Mouse (Mus musculus) embryo, embryonic 10 days (tissue): ENCODE measurements around the gene E130308A19Rik.

Source experiments
- DNase-seq: peaks from one replicate; pipeline ENCODE4 v3.0.0-alpha.2; 2015; ENCODE audit warnings: low spot score

Gene E130308A19Rik

DNA sequence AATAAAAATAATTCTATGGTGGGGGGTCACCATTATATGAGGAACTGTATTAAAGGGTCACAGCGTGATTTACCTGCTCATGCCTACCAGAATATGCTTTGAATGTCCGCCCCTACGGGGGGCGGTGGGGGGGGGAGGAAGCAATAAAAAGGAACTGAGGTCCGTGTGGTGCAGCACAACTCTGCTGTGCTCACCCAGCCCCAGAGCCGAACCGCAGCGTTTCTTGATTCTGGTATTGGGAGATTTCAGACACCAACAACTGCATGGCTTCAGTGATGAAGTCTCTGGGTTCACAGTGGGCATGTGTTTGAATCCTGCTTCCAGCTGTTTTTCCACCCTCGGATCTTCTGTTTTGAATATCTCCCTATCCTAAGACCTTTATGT, 101.9 kb downstream of the E130308A19Rik start:
- no peak for DNase-seq

DNA sequence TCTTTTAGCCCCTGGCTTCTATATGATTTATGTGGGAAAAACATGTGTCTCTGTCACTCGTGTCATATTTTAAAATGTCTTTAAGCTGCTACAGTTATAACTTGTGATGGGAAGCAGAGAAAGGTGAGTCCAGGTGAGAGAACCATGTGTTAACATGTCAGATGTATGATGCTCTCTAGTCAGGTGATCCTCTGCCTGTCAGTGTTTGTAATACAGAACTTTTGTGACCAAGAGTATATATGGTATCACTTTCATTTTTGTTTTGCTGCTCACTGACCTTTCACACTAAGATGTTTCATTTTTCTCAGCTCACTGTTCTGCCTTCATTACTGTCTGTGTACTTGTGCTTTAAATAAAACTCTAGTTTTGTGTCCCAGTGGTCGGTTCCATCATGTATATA, 102.8 kb downstream of the E130308A19Rik start:
- no peak for DNase-seq

DNA sequence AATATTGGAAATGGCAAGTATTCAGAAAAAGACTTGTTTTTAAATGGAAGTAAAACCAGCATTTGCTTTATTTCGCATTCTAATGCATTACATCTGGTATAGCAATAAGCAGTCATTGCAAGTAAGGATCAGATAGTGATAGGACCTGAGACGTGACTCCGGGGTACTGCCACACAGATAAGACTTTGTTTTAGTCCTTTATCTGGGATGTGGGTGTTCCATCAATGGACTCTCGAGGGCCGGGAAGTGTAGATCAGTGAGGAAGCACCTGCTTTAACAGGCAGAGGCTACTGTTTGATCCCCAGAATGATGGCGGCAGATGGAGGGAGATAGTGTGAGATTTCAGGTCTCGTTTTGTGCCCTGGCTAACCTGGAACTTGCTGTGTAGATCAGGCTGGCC, 105.5 kb downstream of the E130308A19Rik start:
- no peak for DNase-seq

DNA sequence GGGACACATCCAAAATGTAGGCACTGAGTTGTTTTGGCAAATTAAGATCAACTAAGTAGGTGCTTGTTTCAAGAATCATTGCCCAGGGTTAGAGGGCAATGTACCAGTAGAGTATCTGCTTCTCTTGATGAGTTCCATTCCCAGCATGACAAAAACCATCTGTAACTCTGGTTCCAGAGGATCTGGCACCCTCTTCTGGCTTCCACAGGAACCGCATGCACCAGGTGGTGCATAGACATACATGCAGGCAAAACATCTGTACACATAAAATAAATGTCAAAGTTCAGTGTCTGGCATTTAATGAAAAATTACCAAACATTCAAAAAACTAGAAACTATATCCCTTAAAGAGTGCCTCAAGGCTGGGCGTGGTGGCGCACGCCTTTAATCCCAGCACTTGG, 113.3 kb downstream of the E130308A19Rik start:
- DNase-seq = no peak

DNA sequence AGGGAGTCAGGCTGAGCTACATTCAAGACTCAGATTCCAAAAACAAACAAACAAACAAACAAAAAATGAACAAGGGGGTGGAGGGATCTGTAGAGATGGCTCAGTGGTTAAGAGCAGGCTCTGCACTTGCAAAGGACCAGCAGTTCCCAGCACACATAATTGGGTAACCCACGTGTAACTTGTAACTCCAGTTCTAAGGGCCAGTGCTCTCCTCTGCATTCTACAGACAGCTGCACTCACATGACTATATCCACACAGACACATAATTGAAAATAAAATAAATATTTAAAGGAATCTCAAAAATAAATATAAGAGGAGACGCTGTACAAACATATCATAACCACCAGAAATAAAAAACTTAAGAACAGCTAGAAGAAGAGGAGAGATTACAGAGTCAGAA, 113.9 kb downstream of the E130308A19Rik start:
- DNase-seq = no peak

DNA sequence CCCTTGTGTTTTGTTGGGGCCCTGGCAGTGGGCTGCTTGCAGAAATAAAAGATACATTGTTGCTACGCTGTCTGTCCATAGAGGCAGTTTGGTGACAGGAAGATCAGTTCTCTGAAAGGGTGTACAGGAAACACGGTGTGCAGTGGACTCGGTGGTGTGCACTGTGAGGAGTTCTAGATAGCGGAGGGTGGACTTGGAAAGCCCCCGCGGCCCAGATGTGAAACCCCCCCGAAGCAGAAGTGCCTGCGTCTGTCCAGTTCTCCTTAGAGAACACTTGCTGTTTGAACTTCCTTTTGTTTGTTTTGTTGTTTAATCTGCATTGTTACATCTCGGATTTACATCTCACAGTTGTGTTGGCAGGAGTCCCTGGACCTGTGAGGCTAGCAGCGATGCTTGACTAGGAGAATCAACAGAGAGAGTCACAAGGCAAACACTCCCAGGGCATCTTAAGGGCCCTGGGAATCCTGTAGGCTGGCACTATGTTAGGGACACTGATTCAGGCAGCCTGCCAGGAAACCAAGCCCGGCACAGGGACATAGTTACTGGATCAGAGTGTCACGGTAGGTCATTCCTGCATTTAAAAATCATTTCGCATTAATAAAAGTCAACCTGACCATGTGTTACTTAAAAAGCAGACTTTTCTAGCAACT, 127.6 kb downstream of the E130308A19Rik start:
- DNase-seq = no peak

- DNase-seq = no peak
Observed at GRCm38 (mm10) chr4:59756332-59757082, 130.5 kb downstream of the E130308A19Rik start.

DNA sequence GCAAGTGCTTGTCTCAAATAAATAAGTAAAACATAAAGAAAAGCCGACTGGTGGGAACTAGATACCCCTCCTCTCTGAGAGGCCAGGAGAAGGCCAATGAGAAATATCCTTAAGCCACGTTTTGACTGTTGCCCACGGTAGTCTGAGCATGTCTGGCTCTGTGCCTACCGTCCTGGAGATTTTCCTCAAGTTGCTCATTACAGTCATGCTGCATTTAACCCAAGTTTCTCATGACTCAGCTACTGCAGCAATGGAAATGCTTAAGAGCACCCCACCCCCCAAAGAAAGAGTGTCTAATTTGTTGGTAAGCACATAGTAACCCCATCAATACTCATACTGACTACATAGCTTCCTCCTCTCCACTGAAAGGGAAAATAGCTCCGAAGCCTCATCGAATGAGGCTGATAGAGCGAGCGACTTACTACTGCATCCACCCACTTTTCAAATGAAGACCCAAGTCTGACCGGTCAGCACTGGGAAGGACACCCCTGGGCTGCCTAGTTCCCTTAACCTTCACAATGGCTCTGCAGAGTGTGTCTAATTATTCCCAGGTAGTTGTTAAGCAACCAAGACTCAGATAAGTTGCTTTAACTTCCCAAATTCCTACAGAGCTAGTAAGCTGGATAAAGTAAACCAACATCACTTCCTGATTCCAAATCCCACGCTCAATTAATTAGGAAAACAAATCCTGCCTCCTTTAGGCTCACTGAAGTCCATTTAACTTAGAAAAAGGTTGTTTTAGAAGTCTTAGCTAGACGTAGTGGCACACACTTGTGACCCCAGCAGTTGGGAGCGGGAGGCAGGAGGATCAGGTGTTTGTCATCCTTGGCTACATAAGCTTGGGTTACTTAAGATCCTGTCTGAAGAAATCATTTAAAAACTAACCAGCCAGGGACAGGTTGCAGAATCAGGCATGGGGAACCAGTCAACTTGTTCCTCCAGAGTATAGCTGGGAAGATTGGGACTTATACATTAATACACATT, 131.7 kb downstream of the E130308A19Rik start:
- DNase-seq = no peak

- no peak for DNase-seq
Observed at GRCm38 (mm10) chr4:59760016-59760415, 134.0 kb downstream of the E130308A19Rik start.

DNA sequence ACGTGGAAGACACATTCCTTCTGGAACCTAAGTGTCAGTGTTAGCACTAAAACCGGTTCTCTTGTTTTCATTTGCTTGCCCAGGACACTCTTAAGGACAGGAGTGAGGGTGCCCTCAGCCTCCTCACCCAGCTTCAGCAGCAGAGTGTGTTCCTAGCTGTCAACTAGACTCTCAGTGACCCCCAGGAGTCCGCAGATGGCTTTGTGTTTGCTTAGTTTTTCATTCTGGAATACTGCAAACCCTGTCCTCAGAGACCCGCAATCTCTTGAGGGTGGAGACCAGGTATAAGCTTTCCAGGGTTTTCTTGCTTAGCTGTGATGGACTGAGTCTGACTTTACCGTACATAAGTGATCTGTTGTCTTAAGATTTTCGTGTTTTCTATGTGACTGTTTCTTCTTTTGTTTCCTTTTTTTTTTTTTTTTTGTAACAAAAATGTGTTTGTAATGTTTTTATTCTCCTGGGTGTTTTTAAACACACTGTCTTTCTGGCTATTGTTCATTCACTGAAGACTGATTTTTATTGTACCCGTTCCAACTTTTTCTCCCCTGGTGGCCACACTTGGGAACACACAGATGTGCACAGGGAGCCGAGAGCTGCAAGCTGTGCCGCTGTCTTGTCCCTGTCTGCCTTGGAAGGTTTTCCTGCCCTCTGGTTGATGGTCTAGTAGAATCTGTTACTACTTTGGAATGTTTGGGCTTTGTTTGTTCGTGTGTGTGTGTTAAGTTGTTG, 134.8 kb downstream of the E130308A19Rik start:
- DNase-seq = peak; percentile 54

- DNase-seq = no peak
Observed at GRCm38 (mm10) chr4:59761365-59761729, 135.3 kb downstream of the E130308A19Rik start.

DNA sequence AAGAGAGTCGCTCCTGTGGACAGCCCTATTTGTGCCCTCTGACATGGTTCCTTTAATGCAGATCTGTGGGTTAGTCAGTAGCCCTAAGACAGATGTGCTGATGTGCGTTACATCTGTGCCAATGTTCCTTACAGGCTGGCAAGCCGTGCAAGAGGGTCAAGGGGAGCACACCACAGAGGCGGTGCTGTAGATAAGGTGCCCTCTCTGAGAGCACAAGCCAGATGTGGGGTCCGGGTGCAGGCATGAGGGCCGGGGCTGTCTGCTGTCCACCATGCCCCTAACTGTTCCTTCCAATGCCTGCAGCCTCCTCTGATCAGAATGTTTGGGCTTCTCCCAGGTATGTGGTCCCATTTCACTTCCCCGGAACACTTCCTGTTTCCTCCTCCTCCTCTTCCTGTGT, 138.9 kb downstream of the E130308A19Rik start:
- DNase-seq = no peak

- peak; percentile 69 for DNase-seq
Observed at GRCm38 (mm10) chr4:59765385-59766005, 139.5 kb downstream of the E130308A19Rik start.

- no peak for DNase-seq
Observed at GRCm38 (mm10) chr4:59767717-59768116, 141.7 kb downstream of the E130308A19Rik start.

DNA sequence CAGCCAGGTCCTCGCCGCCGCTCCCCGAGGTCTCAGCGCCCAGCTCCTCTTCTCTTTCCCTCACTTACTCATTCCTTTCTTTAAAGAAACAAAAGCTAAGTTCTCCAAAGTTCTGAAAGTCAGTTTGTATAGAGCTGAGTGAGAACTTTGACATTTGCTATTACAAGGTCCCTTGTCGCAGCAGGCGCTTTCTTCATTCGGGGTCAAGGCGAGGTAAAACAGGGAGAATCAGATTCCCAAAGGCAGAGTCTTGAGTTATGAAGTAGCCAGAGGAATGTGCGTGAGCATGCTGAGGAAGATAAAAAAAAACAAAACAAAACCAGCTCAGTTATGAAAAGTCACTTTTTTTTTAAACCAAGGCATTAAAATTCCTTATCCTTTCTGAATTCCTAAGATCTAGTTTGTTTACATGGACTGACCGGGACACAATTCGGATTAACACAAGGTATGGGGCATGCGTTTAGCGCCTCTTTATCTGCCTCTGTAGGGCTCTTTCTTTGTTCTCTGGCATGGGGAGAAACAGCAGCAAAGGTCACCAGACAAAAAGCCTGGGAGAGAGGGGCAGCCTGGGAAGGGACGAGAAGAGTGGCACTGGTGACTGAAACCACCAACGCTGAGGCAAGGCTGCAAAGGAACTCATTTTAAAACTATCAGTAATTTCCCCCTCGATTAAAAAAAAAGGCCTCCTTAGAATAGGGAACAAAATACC, 146.3 kb downstream of the E130308A19Rik start:
- DNase-seq = peak; percentile 48

DNA sequence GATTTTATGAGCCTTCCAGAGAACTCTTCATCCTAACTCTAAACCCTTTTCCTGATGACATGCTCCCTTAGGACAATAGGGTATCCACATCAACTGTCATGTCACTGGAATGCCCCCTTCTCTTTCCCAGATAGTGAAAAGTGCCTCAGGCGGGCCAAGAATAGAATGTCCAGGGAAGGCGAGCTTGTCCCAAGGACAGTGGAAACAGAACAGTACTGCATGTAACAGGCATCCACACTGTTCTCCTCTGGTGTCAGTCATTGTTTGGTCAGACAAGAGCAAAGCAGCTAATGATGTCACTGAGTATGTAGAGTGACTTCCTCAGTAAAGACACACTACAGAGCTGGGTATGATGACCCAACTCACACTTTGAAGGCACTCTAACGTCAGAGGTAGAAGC, 151.8 kb downstream of the E130308A19Rik start:
- DNase-seq = no peak

DNA sequence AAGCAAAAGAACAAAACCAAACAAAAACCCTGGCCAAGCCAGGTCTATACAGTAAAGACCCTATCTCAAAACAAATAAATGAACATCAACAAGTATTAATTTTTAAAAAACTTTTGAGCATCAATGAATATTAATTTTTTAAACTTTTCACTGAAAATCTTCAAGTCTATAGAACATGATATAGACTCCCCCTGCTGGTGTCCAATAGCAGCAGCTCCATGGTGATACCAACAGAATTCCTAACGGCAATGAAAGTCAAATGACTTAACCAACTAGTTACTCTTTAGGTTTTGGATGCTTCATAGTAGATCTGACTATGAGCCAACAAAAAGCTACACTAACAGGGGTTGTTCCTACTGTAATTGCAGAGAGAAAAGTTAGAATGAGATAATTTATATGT, 154.6 kb downstream of the E130308A19Rik start:
- DNase-seq = peak; percentile 28

DNA sequence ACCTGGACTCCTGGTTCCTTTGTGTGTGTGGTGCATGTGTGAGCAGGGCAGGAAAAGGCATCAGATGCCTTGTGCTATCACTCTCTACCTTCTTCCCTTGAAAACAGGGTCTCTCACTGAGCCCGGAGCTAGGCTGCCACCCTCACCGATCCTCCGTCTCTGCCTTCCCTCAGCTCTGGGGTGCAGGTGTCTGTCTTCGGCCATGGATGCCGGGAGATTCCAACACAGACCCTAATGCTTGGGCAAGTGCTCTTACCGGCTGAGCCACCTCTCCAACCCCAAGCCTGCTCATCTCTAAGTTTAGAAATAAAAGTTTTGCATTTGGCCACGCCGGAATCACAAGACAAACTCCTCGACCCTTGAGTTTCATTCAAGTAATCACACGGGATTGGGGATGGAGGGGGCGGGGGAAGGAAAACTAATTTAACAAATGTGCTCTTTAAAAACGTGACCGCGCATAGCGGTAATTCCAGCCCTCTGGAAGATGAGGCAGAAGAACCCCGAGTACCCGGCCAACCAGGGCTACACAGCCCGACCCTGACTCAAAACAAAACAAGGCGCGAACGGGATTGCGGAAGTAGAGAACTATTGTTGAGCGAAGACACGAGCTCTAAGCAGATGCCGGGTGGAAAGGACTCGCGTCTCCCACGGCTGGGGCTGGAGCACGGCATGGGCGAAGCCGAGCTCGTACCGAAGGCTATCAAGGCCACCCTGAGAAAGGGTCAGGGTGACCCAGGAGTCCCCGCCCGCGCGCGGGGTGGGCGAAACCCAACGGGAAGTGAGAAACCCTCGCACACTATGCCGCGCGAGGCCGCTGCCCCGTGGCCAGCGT, 157.1 kb downstream of the E130308A19Rik start:
- DNase-seq = peak; percentile 76

DNA sequence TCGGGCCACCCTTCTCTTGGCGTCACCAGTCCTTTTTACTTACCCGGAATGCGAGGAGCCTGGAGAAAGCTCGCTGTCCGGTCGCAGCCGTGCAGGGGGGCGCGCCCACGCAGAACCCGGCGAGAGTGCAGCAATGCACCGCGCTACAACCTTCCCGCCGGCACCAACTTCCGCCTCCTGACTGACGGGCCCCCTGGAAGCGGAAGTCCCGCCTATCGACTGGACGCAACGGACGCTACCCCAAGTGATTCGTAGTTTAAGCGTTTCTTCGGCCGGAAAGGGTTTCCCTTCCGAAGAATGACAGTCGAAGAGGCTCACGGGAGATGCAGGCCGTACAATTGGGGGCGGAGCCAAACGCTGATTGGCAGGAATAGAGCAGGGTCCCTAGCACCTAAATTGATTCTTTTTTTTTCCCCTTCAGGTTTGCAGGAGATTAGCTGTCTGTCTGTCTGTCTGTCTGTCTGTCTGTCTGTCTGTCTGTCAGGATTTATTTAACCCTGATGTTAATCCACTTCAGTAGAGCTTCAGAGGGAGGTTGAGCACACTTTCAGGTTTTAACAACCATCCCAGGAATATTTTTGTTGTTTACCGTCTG, 157.8 kb downstream of the E130308A19Rik start:
- DNase-seq = peak; percentile 99
